Mouse (Mus musculus): ENCODE measurements around the gene Dhh.

Gene Dhh

DNA sequence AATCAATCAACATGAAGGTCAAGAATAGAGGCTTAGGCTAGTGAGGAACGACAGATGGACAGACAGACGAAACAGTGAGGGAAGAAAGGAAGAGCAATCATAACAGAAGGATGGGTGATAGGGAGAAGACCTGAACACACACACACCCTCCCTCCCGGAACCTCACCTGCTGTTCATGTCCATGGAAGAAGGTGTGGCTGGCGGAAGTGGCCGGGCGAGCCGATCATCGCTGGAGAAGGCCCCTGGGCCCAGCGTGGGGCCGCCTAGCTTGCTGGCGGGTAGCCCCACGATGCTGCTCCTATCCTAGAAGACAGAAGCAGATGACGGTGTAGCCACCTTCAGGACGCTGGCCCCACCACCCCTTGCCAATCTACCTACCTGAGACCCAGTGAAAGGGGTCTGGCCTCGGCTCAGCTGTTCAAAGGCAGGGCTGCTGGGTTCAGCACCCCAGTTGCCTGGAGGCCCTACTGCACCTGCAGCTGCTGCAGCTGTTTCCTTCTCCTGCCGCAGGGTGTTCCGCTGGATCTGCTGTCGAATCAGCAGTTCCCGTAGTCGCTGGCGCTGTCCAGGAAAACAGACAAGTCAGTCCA is 47.0 kb downstream of the Dhh start:
- no peak for DNase-seq (ENCODE audit: low spot score in 2 of 2)

DNA sequence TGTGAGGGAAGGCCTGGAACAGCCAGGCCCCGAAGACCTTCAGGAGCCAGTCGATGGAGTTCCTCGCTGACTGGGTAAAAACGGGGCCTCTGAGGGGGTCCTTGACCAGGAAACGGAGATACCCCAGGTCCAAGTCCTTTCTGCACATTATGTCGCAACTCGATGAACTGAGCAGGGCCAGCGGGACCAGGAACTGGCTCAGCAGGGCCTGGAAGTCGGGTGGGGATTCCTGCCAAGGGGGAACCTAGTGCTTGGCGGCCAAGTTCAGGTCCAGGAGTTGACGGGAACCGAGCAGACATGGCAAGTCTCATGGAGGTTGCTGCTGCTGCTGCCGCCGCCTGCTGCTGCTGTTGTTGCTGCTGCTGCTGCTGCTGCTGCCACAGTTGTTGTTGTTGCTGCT is 47.7 kb downstream of the Dhh start:
- no peak for DNase-seq (ENCODE audit: low spot score in 2 of 2)

DNA sequence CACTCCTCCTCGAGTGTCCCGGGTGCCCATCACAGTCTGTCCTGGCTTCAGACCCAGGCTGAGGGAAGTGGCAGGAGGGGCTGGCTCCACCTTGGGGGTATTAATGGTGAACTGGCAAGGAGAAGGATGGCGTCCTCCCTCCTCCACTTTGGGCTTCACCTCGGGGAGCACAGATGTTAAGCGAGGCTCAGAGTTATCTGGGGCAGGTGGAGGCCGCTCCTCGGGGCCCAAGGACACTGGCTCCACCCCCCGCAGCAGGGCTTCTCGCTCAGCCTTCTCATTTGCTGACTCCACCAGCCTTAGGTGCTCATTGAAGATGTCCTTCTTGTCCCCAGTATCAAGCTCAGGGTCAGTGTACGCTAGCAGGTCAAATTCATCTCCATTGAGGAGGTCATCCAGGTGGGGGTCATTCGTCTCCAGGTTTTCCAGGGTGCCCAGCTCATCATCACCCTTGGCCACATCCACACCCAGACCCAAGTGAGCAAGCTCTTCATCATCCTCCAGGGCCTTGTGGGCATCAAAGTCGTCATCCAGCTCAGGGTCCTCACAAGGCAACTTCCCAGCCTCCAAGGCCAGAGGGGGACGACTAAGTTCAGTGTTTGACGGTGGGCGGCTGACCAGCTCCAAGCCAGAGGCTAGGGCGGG is 48.3 kb downstream of the Dhh start:
- no peak for DNase-seq (ENCODE audit: low spot score in 2 of 2)

DNA sequence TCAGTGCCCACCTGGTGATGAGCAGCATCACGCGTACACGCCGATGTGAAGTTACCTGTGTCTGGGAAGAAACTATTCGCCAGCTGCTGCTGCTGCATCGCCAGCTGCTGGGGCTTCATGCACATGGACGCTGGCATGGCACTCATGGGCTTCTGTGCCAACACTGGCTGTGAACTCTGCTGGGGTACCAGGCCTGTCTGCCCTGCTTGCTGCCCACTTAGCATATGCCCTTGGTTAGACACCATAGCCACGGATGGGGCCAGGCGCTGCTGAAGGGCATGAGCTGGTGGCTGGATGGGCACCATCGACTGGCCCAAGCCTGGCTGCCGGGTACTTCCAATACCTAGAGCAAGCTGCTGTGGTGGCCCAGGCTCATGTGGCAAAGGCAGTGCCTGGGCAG is 49.2 kb downstream of the Dhh start:
- DNase-seq (ENCODE audit: low spot score in 2 of 2), result no peak

DNA sequence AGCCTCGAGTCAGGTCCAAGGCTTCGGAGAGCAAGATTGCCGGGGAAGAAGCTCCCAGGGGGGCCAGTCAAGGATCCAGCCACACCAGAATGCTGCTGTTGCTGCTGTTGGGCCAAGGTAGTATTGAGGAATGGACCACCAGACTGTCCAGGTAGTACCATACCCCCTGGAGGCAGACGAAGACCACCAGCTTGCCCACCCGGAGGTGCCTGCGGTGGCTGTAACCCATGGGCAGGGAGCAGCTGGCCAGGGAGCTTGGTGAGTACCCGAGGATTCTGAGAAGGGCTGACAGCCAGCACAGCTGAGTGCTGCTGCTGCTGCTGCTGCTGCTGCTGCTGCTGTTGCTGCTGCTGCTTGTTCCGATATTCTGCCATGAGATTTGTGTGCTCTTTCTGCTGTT is 52.2 kb downstream of the Dhh start:
- no peak for DNase-seq (ENCODE audit: low spot score in 2 of 2)

DNA sequence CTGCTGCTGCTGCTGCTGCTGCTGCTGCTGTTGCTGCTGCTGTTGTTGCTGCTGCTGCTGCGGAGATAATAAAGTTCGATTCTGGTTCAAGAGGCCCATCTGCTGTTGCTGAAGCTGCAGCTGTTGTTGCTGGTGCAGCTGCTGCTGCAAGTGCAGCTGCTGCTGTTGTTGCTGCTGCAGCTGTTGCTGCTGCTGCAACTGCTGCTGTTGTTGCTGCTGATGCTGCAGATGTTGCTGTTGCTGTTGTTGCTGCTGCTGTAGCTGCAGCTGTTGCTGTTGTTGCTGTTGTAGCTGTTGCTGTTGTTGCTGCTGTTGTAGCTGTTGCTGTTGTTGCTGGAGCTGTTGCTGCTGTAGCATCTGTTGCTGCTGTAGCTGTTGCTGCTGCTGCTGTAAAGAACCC is 53.2 kb downstream of the Dhh start:
- no peak for DNase-seq (ENCODE audit: low spot score in 2 of 2)

DNA sequence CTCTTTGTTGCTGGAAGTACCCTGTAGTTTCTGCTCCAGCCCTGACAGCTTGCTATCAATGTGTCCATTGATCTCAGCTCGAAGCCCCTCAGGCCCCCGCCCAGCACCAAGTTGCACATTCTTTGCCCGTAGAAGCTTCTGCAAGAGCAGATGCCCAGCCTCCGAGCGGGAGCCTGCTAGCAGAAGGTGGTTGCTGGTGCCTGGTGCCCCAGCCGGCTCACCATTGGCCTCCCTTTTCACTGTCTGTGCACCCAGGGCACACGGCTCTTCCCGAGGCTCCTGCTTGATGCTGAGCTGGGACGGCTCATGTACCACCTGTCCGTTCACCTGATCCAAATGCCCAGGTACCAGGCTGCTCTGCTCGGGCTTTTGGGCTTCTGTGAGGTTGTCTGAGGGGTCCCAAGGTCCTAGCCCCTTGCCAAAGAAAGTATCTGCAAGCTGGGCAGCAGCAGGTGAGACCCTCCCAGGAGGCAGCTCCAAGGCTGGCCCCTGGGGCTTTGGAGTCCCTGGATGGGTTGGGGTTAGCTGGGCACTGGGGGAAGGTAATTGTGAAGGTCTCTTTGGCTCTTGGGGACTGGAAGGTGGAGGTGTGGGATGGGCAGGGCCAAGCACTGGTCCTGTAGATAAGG is 54.6 kb downstream of the Dhh start:
- DNase-seq (ENCODE audit: low spot score in 2 of 2), result no peak

All from spleen, postnatal 14 days (tissue).